Mouse (Mus musculus) right cerebral cortex, postnatal 10 days (tissue): ENCODE measurements at regions not wholly inside any gene's neighbourhood (a gene's known extent, or its start where the extent isn't known, plus 50 kb on each side); places are given as distances from the start of the nearest gene placed in this dataset.

Experiments
- DNase-seq, 2 experiments: peaks; one replicate each; pipeline ENCODE4 v3.0.0; 2021; ENCODE audit warnings: low spot score in 2 of 2

DNA sequence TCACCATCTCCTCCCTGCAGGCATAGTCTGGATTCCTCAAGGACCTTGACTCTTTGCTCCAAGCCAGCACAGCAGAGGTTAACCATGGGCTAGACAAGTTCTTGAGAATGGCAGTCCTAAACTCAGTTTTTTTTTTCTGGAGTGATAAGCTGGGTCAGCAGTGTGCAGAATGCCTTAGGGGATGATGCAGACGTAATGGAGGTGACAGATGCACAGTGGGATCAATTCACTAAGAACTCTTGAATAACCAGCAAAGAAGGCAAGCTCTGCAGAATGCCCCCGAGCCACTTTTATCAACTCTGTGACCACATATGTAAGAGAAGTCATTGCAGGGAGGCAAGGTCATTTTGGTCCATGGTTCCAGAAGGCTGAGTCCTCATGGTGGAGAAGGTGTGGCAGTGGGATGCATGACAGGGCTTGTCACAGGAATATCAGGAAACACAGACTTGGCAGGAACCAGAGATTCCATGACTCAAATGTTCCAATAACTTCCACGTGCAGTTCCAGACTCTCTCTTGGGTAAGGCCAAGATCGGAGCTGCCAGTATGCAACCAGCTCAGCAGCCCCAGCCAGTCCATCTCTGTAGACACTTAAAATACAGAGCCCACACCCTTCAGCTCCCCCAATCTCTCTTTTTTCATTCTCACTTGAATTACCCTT lies 494.3 kb downstream of the Cdh26 start:
- DNase-seq: no peak

DNA sequence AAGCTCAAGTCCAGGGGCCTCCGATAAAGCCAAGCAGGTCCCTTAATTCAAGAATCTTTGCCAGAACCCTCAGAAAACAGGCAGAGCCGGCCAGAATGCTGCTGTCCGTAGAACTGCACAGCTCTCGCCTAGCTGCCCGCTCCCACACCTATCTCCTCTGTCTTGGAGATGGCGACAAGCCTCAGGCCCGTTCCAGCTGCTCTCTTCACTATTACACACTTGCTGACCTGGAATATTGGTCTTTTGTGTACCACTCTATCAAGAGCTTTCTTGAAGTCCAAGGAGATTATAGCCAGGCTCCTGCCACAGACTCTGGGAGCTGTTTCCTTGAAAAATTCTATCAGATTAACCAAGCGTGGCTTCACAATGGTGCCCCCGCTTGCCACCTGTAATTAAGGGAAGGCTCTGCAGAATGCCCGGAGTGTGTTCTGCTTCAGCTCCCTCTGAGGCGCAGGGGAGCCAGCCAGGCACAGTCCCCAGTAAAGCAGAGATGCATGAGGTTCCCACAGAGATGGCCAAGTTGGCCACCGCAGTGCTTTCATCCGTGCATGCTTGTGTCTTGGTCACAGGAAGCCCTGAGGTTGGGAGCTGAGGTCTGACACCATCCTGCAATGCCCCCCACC lies 496.8 kb downstream of the Cdh26 start:
- DNase-seq: no peak

DNA sequence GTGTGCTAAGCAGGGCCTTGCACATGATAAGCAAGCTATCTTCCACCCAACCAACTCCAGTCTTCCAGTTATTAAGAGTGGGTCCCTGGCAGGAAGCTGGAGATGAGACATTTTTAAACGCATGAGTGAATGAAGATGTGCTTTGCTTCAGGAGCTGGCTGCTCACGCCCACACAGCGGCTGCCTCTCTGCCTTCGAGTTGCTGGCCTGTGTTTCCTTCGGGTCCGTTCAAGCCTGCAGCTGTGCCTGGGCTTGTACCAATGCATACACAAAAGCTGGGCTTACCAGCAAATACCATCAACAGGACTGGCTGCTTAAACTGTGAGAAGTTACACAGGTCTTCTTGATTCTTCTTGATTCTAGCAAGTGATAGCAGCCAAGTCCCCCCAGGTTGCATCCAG lies 498.7 kb downstream of the Cdh26 start:
- DNase-seq: peak; percentile 49 to 51

DNA sequence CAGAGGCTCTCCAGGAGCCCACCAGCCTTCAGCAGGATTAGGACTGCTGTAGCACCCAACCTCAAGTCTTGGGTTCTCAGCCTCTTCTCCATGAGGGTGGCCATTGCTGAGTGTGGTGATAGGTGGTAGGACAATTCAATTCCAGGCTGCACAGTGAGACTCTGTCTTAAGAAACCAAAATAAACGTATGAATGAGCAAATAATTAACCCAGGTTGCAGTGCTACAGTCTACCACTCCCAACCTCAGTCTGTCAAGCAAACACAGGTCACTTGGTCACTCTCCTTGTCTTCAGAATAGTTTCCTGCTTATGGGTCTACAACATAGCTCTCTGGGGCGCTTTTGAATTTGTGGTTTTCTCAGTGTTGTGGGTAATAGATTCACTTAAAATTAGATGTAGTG lies 499.8 kb downstream of the Cdh26 start:
- DNase-seq: no peak

DNA sequence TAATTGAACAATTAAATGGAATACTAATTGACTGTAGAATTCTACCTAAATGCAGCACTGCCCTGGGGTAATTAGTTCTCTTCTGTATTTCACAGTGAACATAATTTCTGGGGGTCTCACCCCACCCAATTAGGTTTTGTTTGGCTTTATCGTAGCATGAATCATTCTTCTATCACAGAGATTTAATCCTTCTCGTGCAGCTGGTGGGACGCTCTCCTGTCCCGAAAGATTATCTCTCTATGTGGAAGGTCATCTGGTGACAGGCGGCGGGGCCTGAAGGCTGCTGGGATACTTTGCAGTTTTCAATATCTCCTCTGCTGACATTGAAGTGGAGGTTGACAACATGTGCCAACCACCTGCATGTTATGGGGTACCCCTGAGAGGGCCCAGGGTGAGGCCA lies 493.8 kb upstream of the Cdh4 start:
- no peak for DNase-seq

DNA sequence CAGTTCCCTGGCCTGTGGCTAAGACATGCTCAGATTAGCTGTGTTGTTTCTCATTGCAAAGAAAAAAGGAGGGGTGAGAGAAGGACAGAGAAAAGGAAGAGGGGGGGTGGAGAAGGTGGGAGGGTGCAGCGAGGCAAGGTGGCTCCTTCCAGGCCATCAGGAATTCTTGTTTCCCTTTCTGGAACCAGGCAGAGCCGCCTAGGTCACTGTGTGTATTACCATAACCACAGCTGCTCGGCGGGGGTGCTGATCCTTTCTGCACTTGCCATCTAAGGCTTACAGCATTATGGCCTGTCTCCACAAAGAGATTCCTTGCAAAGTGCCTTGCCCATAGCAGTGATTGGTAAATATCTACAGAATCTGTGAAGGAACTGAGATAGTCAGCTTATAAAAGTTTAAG lies 493.1 kb upstream of the Cdh4 start:
- no peak for DNase-seq

DNA sequence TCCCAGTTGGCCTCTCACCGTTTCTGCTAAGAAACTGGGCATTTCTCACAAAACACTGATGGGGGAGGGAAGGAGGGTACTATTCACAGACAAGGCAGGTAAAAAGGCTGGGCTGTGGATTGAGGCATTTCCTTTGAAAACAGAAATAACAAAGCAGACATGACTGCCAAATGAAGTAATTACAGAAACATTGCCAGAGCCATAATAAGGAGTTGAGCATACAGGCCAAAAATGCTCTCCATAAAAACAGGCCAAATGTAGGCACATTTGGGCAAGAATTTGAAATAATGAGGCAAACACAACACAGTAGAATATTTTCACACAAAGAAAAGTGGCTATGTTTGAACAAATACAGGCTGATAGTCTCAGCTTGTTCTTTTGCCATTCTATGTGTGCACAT lies 491.9 kb upstream of the Cdh4 start:
- DNase-seq: no peak

DNA sequence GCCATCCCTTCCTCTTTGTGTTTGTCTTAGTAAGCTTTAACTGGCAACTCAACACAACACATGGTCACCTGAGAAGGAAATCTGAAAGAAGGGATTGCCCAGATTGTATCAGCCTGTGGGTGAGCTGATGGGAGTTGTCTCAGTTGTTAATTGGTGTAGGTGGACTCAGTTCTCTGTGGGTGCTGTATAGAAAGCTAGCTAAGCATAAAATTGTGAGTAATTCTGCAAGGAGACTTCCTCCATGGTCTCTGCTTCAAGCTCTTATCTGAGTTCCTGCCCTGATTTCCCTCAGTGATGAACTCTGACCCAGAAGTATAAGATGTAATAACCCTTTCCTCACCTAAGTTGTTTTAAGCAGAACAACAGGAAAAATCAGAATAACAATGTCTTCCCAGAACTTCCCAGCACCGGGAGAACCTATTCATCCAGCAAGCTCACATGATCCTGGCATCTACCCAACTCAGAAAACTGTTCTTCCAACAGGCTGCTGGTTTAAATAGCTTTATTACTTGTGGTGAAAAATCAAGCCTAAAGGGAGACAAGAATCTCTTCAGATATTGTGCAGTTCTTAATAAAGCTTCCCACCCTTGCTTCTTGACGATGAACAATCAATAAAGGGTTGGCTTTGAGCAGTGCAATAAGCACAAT lies 487.7 kb upstream of the Cdh4 start:
- no peak for DNase-seq

DNA sequence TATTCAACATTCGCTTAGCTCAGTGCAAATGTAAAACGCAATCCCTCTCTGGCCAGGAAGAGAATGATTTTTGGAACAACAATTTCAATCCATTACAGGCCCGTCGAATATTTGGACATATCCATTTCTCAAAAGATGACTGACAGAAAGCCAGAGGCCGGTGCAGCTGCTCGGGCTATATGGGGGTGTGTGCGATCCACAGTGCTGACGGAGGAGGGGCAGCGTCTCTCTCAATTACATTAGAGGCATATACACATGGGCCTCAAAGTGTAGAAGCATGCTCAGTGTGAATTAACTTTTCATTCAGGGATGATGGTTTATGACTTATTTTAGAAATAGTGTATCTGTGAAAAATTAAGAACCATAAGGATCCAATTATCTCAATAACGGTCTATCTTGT lies 483.4 kb upstream of the Cdh4 start:
- DNase-seq: no peak

DNA sequence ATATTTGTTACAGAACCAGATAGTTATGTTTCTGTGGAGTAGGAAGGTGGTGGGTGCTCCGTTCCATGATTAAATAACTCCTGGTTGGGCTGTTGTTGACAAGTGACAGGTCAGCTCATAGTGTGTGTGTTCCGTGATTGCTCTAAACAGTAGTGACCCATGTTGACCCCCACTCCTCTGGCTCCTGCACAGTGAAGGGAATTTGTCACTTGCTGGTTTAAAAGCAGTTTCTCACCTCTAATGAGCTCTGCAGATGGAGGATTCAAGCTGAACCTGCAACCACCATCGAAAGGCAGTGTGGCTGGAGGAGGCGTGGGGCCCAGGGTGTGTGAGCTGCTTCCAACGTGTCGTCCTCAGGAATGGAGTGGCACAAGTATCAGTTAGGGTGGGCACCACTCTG lies 482.6 kb upstream of the Cdh4 start:
- no peak for DNase-seq

DNA sequence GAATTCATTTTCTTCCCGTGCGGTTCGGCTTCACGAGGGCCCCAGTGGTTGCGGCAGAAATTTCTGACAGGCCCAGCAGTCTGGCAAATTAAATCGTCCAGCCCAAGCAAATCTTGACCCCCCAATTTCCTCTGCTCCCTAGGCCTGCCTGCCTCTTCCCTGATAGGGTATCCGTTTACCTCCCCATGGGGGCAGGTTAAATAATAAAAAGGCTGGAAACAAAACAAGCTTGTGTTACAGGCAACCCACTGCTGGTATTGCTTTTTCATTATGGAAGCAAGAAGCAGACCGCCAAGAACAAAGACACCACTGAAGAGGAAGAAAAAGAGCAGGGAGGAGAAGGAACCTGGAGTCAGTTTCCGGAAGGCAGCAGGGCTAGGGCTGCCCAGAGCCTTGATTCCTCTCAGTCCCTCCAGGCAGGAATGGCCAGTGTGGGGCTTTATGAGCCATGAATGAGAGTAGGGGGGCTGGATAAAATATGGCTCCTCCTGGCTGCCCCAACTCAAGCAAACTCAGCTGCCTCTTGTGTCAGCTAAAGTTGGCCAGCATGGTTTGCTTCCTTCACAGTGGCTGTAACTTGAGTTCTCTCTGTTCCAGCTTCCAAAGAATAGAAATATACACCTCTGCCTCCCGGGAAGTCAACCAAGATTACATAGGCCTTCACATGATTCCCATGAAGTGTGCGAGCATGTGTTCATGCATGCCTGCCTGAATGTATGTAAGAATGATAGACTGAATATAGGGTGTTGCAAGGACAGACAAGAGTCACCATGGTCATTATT lies 474.5 kb upstream of the Cdh4 start:
- DNase-seq: no peak

DNA sequence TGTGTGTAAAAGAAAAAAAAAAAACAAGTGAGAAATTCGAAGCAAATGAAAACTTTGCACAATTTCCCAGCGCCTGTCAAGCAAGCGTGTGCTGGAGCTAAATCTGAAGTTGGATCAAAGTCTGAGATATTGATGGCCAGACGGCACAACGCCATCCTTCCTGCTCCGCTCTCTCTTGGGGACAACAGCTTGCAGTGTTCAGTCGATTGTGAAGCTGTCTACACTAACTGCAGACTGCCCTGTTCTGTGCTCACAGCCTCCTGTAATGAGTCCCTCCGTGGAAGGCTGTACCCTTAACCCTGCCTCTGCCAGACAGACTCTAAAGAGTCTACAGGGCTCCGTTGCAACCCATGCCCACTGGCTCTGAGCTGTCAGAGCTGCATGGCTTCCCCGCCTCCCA lies 472.5 kb upstream of the Cdh4 start:
- DNase-seq: no peak

DNA sequence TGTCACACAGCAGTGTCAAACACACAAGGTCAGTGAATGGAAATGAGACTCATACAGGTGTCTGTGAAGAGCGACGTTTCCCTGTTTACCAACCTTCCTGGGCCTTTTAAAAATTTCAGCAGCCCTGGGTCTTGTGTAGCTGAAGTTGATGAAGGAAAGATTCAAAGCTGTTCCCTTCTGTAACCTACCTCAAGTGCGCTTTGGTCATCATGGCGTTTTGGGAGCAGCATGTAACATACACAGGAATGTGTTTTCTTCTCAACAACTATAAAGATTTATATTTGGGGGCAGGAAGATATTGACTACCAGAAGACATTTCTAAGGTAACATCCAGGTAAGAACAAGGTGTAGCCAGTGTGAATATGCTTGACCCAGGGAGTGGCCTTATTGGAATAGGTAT lies 466.9 kb upstream of the Cdh4 start:
- DNase-seq: no peak

DNA sequence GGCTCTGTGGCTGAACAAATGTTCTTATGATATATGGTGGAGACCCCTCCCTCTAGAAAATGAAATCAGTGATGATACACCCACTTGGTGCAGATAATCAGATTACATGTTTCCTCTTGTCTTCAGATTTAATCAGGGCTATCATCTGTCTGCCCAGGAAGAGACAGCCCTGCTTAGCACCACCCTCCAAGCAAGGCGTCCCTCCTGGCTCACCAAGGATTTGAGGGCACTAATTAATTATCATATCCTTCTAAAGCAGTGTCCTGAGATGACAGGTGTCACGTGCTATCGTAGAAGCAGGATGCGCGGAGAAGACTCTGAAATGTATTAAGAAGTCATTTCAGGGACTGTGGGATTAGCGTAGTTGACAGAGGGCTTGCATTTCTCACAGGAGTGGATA lies 466.2 kb upstream of the Cdh4 start:
- no peak for DNase-seq

DNA sequence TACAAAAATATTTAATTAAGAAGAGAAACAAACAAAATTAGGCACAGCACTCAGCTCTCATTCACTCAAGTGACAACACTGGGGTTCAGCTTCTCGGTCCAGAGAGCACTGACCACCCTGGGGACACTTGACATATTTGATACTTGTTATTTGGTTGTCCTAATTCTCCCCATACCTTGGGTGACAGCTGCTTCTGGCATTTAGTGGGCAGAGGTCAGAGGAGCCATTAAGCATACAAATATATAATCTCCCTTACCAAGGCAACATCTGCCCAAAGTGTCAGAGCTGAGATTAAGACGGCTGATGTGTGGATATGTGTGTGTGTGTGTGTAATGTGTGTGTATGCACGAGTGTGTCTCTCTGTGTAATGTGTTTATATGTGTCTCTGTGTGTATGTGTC lies 465.7 kb upstream of the Cdh4 start:
- DNase-seq: no peak

DNA sequence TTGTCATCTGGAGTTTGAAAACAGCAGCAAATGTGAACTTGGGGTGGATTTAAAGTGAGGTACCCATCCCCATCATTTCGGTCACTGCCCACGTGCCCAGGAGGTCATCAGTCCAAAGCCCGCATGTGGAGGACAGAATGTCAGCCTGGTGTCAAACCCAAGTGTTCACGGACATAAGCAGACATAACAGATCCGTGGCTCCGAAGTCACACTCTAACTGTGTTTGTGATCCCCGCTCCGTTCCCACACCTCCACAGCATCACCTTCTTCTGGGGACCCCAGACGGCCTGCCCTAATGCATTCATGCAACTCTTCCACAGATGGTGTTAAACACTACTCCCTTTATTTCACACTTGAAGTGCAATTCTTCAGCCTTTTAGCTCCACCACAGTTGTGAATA lies 462.8 kb upstream of the Cdh4 start:
- DNase-seq: no peak

DNA sequence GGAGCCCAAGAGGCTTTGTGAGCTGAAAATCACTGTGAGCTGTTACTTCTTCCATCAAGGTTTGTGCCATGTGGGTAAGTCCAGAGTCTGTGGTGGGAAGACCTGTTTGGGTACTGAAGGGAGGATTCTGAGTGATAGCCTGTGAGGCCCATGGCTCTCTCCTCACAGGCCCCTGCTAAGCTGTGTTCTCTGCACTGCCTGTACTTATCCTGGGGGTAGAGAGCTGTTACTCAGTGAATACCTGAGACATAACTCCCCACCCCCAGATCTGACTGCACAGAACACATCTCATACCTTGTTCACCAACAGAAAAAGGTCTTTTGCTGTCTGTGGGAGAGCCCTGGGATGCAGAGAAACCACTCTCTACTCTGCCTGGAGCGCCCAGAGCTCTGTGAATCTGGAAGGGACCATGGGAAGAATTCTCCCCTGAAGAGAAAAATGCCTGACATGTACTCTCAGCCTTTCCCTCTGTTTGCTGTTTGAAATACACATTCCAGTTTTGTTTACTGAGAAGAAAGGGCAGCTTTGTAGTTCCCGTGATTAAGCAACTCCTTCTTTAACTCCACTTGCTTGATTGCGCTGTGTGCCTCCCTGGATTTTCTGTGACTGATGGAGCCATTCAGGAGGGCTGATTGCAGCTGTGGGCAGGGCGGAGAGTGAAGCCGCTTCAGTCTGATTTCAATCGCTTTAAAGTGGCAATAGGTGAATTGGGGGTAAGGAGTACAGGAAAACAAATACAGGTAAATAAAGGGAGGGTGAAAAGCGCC lies 460.3 kb upstream of the Cdh4 start:
- no peak for DNase-seq

DNA sequence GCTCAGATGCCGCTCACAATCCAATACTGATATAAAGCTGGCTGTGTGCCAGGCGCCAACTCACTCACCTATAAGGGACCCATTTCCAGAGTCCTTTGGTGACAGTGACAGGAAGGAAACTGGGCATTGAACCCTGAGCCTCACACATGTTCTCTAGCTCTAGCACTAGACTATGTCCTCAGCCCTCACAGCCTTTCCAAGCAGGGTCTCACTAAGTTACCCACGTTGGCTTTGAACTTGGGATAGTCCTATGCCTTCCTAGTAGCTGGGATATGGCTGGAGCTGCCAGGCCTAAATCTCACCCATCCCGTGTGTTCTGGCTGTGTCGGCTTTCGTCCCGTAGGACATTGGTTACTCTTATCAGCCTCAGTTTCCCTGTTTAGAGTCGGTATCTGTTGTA lies 458.4 kb upstream of the Cdh4 start:
- DNase-seq: no peak

DNA sequence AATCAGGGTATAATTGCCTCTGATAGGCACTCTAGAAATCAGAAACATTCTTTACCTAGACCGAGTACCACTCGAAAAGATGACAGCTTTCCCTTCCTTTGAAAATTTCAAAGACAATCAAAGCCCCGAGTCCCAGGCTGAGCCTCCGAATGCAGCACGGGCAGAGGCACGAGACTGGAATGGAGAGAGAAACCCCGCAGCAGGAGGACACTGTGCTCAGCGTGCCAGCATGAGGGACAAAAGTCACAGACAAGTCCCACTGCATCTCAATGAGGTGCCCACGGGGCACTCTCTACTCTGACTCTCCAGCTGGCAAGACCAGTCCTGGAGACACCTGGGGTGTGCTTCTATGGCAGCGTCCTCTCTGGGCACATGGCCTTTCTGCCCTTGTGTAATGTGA lies 454.3 kb upstream of the Cdh4 start:
- peak in 1 of 2 experiments; percentile 22 for DNase-seq

DNA sequence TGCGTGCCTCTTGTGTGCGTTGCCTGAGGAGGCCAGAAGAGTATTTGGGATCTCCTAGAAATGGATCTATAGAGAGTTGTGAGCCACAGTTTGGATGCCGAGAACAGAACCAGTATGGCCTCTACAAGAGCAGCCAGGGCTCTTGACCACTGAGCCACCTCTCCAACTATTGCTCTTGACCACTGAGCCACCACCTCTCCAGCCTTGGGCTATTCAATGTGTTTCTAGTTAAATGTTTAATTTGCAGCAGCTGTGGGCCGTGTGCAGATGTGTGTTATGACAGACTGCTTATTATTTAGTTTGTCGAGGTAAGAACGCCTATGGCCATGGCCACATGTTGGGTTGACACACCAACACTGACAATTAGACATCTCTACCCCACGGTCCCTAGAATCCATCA lies 452.9 kb upstream of the Cdh4 start:
- no peak for DNase-seq

DNA sequence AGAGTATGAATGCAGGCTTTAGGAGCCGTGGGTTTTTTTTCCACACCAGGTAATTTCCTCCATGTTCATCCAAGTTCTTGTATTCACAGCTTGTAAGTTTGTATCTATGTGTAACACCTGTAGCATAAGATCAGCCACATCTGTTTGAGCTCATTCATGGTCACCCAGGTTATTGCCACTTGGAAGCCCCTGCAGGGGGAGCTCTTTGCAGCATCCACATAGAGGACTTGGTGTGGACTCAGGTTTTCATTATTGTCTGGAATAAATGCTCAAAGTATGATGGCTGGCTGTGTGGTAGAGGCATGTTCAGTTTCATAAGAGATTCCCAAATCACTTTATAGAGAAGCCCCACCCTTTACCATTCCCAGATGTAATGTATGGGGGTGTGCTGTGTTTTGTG lies 452.4 kb upstream of the Cdh4 start:
- no peak for DNase-seq

DNA sequence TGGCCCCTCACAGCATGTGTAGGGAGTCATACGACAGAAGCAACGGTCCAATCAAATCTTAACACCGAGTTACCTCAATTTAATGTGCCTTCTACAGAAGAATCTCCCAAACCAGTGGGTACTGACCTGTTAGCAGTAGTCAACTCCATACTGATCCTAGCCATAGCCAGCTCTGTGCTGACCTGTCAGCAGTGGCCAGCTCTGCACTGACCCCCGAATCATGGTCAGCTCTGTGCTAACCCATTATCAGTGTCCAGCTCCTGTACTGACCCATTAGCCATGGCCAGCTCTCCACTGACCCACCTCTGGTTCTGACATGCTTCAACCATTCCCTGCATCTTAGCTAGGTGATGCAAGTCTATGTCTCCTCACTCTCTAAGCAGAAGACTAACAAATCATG lies 451.3 kb upstream of the Cdh4 start:
- no peak for DNase-seq
